Mouse (Mus musculus) embryonic facial prominence, embryonic 10.5 days (tissue): ENCODE measurements around the gene Rhoh. TPM values are rescaled to one million over a fixed set of nuclear protein-coding genes. Genes with fewer than 3 reads are reported as not detected.

Experiments
- DNase-seq: peaks from one replicate; pipeline ENCODE4 v3.0.0-alpha.2; 2017; ENCODE audit warnings: low spot score
- H3K27ac ChIP-seq: fragments of 300-500 bp; sonication (generic); replicated peaks from 2 replicates; pipeline ENCODE4 v1.5.1; 2016; ENCODE audit warnings: mild to moderate bottlenecking
- H3K27me3 ChIP-seq: fragments of 300-500 bp; sonication (generic); replicated peaks from 2 replicates; pipeline ENCODE4 v1.6.1; 2016; ENCODE audit warnings: low read depth, mild to moderate bottlenecking; ENCODE audit not compliant: poor library complexity, severe bottlenecking
- H3K36me3 ChIP-seq: fragments of 300-500 bp; sonication (generic); replicated peaks from 2 replicates; pipeline ENCODE4 v1.6.1; 2016; ENCODE audit warnings: mild to moderate bottlenecking, moderate library complexity
- H3K4me1 ChIP-seq: fragments of 300-500 bp; sonication (generic); 2 replicates; pipeline ENCODE4 v1.6.1; 2016
- H3K4me3 ChIP-seq: fragments of 300-500 bp; sonication (generic); 2 replicates; pipeline ENCODE4 v1.5.1; 2016; ENCODE audit warnings: mild to moderate bottlenecking, moderate library complexity
- H3K9me3 ChIP-seq: fragments of 300-500 bp; sonication (generic); 2 replicates; pipeline ENCODE4 v1.6.1; 2016; ENCODE audit warnings: mild to moderate bottlenecking
- WGBS: fragments of 180-500 bp; shearing (Covaris S2); methylation state at CpG from one replicate; pipeline ENCODE4 v1.1.7; 2016; 5-methylcytosine and 5-hydroxymethylcytosine counted together
- polyA plus RNA-seq: library from polyadenylated mRNA; unstranded; fragments of >200 nt; fragmentation: Nextera tagmentation; extraction: Ambion mirVana; gene quantifications from 2 replicates; pipeline ENCODE4 v1.2.1, GENCODE M21; 2016

Gene Rhoh
- polyA plus RNA-seq, 1 experiment from 2014 or later, result 0.44 TPM

DNA sequence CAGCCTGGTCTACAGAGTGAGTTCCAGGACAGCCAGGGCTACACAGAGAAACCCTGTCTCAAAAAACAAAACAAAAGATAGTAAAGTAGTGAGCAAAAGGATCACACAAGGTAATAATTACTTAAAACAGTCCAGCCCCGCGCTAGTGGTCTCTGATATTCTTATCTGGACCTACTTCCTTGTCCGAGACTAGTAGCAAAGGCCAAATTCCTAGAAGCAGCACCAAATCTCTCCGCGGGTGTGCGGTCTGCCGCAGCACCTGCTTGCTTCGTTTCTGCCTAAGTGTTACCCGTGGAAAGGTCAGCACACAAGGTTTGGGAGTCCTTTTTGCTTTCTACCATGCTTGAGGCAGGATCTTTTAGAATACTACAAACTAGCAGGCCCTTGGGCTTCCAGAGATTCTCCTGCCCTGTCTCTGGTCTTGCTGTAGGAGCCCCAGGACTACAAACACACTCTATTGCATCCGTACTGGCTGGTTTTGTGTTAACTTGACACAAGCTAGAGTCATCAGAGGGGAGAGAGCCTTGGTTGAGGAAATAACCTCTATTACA is 40.9 kb downstream of the Rhoh start:
- WGBS, result 93% methylated on average over 10 of the region's 10 CpGs
- Histone ChIP-seq H3K36me3 (no peaks in the 10 kb centered on the region), H3K4me1 (no peaks in the 10 kb centered on the region), H3K27me3 (no peaks in the 10 kb centered on the region), H3K9me3 (peaks cover 33% of the 10 kb centered on the region), H3K27ac (no peak overlapping the region), H3K4me3 (no peak overlapping the region)
- no peak for DNase-seq

DNA sequence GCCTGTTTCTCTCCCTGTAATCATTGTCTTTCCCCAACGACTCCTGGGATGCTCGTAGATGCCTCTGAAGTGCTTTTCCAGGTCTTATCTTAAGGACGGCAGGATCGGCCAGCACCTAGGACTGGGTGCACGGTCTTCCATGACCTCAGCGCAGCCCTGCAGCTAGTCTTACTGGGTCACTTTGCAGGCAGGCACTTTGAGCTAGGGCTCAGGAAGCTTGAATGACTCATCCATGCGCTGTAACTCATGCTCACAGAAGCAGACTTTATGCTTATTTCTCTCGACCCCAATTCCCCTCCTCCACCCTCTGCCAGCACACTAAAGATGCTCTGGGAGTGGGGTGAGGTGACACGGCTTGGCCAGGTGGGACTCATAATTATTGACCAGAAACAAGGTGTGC is 41.8 kb downstream of the Rhoh start:
- no peak overlapping the region for H3K4me3 ChIP-seq
- H3K9me3 ChIP-seq, result peaks cover 33% of the 10 kb centered on the region
- no peaks in the 10 kb centered on the region for H3K36me3 ChIP-seq
- H3K4me1 ChIP-seq, result no peaks in the 10 kb centered on the region
- WGBS, result 93% methylated on average over 9 of the region's 9 CpGs
- DNase-seq, result no peak
- H3K27ac ChIP-seq, result no peak overlapping the region
- no peaks in the 10 kb centered on the region for H3K27me3 ChIP-seq

DNA sequence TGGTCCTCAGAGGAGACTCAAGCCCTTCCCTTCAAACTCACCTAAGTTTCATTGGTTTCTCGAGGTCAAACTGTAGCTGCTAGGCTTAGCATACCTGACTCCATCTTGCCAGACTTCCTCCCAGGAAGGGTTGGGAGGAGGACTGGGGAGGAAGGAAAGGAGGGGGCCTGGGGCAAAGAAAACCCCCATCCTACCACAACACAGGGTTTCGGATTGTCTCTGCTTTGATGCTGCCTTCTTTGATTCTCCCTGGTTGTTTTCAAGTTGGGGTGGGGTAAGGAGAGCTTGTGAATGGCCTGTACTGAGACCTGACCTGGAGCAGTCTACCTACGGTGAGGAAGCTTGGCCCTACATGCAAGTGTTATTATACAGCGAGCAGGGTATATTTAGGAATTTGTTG is 43.5 kb downstream of the Rhoh start:
- 90% methylated on average over 4 of the region's 4 CpGs for WGBS
- peaks cover 33% of the 10 kb centered on the region for H3K9me3 ChIP-seq
- H3K4me1 ChIP-seq, result no peaks in the 10 kb centered on the region
- no peak overlapping the region for H3K27ac ChIP-seq
- no peak for DNase-seq
- no peak overlapping the region for H3K4me3 ChIP-seq
- H3K27me3 ChIP-seq, result no peaks in the 10 kb centered on the region
- no peaks in the 10 kb centered on the region for H3K36me3 ChIP-seq

DNA sequence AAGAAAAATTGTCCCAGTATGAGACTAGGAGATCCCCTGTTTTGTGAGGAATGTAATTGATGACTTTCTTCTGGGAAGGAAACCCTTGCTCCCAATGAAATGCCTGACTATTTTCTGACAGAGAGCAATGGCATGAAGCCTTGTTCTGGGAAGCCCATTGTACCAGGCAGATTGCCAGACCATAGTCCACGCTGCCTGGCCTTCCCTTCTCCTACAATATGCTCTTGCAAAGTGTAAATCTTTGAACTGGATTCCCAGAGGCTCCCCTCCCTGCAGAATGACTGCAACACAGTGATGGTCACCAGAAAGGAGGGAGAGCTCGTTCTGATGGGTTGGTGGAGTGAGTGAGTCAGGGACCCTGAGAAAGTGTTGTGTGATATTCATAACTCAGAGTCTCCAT is 47.7 kb downstream of the Rhoh start:
- WGBS, result 79% methylated on average over 2 of the region's 2 CpGs
- DNase-seq, result no peak
- peaks cover 22% of the 10 kb centered on the region for H3K9me3 ChIP-seq
- H3K4me1 ChIP-seq, result no peaks in the 10 kb centered on the region; the same call in 1 of the 2 replicates
- H3K4me3 ChIP-seq, result no peak overlapping the region
- no peak overlapping the region for H3K27ac ChIP-seq
- H3K36me3 ChIP-seq, result no peaks in the 10 kb centered on the region
- no peaks in the 10 kb centered on the region for H3K27me3 ChIP-seq

DNA sequence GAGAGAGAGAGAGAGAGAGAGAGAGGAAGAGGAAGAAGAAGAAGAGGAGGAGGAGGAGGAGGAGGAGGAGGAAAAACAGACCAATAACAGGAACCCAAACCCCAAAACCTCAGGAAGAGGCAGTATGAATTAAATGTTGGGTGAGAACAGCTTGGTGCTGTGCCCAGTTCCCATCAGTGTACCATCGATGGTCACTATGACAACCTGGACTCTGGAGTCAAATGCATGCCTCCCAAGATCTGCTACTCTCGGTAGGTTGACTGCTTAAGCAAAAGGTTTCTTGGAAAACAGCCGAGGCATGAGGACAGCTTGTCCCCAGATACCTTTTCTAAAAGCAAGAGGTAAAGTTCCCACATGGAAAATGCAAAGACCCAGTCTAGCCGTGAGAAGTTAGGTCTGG is 48.3 kb downstream of the Rhoh start:
- H3K4me1 ChIP-seq, result no peaks in the 10 kb centered on the region; the same call in 1 of the 2 replicates
- no peaks in the 10 kb centered on the region for H3K27me3 ChIP-seq
- H3K27ac ChIP-seq, result no peak overlapping the region
- WGBS, result 92% methylated on average over 4 of the region's 4 CpGs
- no peaks in the 10 kb centered on the region for H3K36me3 ChIP-seq
- H3K4me3 ChIP-seq, result no peak overlapping the region
- peaks cover 19% of the 10 kb centered on the region for H3K9me3 ChIP-seq
- DNase-seq, result no peak

DNA sequence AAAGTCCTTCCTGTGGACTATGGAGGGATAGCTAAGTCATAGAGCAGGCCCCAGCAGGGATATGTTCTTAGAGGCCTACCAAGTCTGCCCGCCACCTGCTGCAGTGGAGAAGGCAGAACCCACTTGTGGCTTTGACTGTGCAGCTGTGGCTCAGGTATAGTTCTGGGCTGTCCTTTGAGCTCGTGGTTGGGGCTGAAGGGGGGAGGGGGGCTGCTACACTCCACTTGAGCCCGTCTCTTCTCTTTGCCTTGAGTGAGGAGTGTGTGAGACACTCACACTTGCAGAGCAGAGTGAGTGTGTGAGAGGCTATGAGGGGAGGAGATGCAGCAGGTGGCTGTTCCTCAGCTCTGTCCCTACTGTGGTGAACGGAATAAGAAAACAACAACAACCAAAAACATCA is 49.4 kb downstream of the Rhoh start:
- Histone ChIP-seq H3K27ac (no peak overlapping the region), H3K9me3 (peaks cover 9% of the 10 kb centered on the region; the same call in 1 of the 2 replicates), H3K27me3 (no peaks in the 10 kb centered on the region), H3K36me3 (no peaks in the 10 kb centered on the region), H3K4me3 (no peak overlapping the region), H3K4me1 (no peaks in the 10 kb centered on the region; the same call in 1 of the 2 replicates)
- WGBS, result 83% methylated on average over 4 of the region's 4 CpGs
- no peak for DNase-seq

DNA sequence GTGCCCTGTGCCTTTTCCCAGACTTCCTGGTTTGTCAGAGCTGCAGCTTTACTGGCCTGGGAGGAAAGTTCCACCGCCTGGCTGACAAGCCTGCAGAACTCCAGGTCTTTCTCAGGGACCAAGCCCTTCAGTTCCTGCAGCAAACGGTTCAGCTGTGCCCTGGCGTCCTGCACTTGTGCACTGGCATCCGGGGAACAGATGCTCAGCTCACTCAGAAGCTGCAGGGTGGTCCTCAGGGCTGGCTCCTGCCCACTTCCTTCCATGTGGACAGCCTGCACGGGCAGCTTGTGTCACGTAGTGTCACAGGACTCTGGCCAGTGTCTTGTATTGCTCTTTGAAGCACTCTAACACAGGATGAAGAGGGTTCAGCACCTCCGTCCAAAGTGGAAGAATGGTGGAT is 50.7 kb downstream of the Rhoh start:
- Histone ChIP-seq H3K4me1 (no peaks in the 10 kb centered on the region; the same call in 1 of the 2 replicates), H3K36me3 (no peaks in the 10 kb centered on the region), H3K27ac (no peak overlapping the region), H3K9me3 (peaks cover 2% of the 10 kb centered on the region; the same call in 1 of the 2 replicates), H3K27me3 (no peaks in the 10 kb centered on the region), H3K4me3 (no peak overlapping the region)
- 83% methylated on average over 7 of the region's 7 CpGs for WGBS
- no peak for DNase-seq

DNA sequence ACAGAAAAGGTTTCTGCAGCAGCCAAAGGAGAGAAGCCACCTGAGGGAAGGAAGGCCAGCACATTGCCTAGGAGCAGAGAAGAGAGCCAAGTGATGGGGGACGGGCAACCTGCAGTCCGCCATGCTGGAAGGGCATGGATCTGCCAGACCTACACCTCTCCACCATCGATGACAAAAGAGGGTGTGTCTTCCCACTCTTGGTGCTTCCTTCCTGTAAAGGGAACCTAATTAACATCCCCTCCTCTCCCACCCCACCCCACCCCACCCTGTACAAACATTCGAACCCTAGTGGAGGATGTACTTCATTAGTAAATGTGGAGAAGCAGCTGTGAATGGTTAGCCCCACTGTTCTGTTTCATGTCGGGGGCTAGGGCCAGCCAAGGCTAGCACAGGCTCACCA is 51.2 kb downstream of the Rhoh start:
- H3K36me3 ChIP-seq, result no peaks in the 10 kb centered on the region
- H3K4me3 ChIP-seq, result no peak overlapping the region
- no peak overlapping the region for H3K27ac ChIP-seq
- H3K27me3 ChIP-seq, result no peaks in the 10 kb centered on the region
- H3K4me1 ChIP-seq, result no peaks in the 10 kb centered on the region; the same call in 1 of the 2 replicates
- no peak for DNase-seq
- H3K9me3 ChIP-seq, result no peaks in the 10 kb centered on the region
- WGBS, result 80% methylated on average over 5 of the region's 5 CpGs

DNA sequence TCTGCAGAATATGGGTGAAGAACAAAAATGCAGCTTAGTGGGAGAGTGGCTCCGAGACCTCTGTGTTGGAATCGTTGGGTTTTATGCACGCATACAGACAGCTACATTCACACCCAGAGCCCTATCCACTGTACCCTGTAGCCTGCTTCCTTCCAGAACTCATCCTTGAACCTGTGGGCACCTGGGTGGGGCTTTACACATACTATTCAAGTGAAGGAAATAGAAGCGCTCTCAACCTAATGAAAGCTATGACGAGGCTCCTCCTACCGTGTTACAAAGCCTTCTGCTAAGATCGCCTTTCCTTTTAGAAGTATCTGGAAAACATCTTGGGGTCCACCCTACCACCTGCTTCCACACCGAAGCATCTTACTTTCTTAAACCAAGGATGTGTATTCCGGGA is 52.1 kb downstream of the Rhoh start:
- WGBS, result 91% methylated on average over 9 of the region's 9 CpGs
- Histone ChIP-seq H3K4me3 (no peak overlapping the region), H3K9me3 (no peaks in the 10 kb centered on the region), H3K27me3 (no peaks in the 10 kb centered on the region), H3K4me1 (peaks cover under 1% of the 10 kb centered on the region; the same call in 1 of the 2 replicates), H3K27ac (no peak overlapping the region), H3K36me3 (no peaks in the 10 kb centered on the region)
- no peak for DNase-seq

DNA sequence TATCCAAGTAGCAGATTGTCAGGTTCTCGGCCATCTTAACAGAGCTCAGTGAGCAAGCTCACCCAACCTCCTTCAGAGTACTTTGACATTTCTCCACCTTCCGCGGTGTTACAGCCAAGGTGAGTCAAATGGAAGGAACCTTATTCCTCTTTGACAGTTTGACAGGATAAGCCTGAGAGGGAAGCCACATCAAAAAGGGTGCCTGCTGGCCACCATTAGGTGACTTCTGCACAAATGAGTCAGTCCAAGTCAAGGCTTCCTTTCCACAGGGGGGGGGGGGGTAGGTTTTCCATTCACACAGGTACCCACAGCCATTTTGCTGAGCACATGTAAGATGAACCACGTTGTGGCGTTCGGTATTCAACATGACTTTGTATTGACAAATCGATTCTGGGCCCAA is 53.3 kb downstream of the Rhoh start:
- Histone ChIP-seq H3K9me3 (no peaks in the 10 kb centered on the region), H3K27ac (no peak overlapping the region), H3K4me3 (no peak overlapping the region), H3K4me1 (peaks cover 12% of the 10 kb centered on the region), H3K27me3 (no peaks in the 10 kb centered on the region), H3K36me3 (no peaks in the 10 kb centered on the region)
- no peak for DNase-seq
- WGBS, result 92% methylated on average over 7 of the region's 7 CpGs

DNA sequence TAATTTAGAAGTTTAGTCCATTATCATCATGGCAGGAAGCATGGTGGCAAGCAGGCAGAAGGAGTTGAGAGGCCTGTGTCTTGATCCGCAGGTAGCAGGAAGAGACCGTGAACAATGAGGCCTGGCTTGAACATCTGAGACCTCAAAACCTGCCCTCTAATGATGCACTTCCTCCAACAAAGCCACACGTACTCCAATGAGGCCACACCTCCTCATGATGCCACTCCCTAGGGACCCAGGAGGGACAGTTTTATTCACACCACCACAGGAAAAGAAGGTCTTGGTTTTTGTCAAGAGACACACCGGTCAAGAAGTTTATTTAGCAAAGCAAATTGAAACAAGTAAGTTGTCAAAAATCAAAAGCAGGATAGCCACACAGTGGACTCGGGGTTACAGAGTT is 55.9 kb downstream of the Rhoh start:
- Histone ChIP-seq H3K4me3 (no peak overlapping the region), H3K27me3 (no peaks in the 10 kb centered on the region), H3K36me3 (no peaks in the 10 kb centered on the region), H3K4me1 (peaks cover 13% of the 10 kb centered on the region), H3K27ac (no peak overlapping the region), H3K9me3 (no peaks in the 10 kb centered on the region)
- no peak for DNase-seq
- 86% methylated on average over 5 of the region's 5 CpGs for WGBS

DNA sequence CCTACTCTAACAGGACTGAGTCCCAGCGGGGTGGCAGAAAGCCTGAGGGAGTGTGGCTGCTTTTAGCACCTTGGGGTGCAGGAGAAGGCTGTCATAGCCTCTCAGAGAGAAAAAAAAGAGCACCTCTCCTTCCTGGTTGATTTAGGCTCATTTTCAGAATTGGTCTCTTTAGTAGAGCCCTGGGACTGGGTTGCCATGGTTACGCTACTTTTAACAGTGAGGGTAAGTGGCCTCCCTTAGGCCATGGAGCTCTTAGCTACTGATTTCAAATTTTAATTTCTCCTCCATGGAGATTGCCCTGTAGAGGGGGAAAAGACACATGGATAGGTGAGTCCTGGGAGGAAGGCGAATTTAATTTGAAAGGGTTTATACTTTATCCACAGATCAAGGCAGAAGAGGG is 57.6 kb downstream of the Rhoh start:
- H3K36me3 ChIP-seq, result no peaks in the 10 kb centered on the region
- H3K4me1 ChIP-seq, result peaks cover 13% of the 10 kb centered on the region
- no peak for DNase-seq
- no peaks in the 10 kb centered on the region for H3K27me3 ChIP-seq
- H3K4me3 ChIP-seq, result no peak overlapping the region
- no peak overlapping the region for H3K27ac ChIP-seq
- no peaks in the 10 kb centered on the region for H3K9me3 ChIP-seq
- WGBS, result 85% methylated on average over 3 of the region's 3 CpGs

DNA sequence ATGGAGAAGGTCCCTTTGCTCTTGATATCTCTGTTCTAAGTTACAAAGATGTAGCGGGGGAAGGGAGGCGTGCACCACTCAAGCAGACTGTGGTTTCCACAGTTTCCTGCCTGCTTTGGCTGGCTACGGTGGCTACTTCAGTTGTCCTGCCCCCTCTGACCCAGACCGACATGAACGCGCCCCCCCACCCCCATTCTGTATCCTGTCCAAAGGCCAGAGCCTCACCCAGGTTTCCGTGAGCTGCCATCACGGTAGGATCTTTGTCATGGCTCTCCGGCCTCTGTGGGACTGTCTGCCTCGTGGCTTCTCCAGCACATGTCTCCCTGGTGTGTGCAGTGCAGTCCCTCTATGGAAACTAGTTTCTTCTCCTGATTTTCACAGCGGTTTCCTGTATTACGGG is 58.3 kb downstream of the Rhoh start:
- Histone ChIP-seq H3K27ac (no peak overlapping the region), H3K4me3 (no peak overlapping the region), H3K4me1 (peaks cover 13% of the 10 kb centered on the region), H3K27me3 (no peaks in the 10 kb centered on the region), H3K36me3 (no peaks in the 10 kb centered on the region), H3K9me3 (no peaks in the 10 kb centered on the region)
- DNase-seq, result no peak
- 81% methylated on average over 12 of the region's 12 CpGs for WGBS

DNA sequence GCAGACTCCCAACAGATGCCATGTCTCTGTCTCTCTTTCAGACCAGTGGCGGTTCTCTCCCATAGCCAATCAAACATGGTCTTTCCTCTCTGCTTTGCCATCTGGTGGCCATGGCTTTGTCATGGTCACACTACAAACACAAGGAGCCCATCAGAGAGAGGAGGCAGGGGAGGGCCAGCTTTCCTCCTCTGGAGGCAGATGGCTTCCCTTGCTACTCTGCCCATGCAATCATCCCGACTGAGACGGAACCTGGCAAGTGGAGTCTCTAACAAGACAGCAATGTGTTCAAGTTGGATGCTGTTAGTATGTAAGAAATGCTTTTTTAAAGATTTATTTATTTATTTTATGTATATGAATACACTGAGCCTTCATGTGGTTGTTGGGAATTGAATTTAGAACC is 58.9 kb downstream of the Rhoh start:
- Histone ChIP-seq H3K4me3 (no peak overlapping the region), H3K4me1 (peaks cover 13% of the 10 kb centered on the region), H3K9me3 (no peaks in the 10 kb centered on the region), H3K27ac (no peak overlapping the region), H3K27me3 (no peaks in the 10 kb centered on the region), H3K36me3 (no peaks in the 10 kb centered on the region)
- DNase-seq, result no peak
- 92% methylated on average over 3 of the region's 3 CpGs for WGBS
